Mouse (Mus musculus) WW6 (cell line): Measurements from ENCODE around the gene Skint6.
"Not testable (repeated sequence)": the region's sequence is repeated elsewhere in the genome, so short reads cannot be mapped to it uniquely, and the experiment has no call there.

Experiments
- DNase-seq: peaks from one replicate; pipeline ENCODE4 v3.0.0-alpha.2; 2013; ENCODE audit warnings: low read depth, low spot score

The Skint6 gene

DNA sequence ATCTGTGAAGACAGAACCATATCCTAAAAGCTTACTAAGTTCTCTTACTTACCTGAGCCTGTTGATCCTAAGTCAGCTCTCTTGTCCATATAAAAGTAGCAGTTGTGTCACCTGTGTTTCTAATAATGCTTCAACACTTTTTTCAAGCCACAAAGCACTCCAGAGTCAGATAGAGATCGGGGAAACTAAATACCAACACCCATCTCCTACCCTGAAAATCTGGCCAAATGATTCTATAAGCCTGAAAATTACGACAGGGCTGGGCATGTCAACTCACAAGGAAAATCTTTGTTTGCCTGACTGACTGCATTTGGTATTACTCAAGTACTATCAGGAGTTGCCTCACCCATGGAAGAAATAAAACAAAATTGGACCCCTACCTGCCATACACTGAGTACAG, at the start of gene Skint6:
Gene Skint6, minus strand, starts transcription at position 101 of the 400 bp plus-strand sequence.
- DNase-seq = no peak

DNA sequence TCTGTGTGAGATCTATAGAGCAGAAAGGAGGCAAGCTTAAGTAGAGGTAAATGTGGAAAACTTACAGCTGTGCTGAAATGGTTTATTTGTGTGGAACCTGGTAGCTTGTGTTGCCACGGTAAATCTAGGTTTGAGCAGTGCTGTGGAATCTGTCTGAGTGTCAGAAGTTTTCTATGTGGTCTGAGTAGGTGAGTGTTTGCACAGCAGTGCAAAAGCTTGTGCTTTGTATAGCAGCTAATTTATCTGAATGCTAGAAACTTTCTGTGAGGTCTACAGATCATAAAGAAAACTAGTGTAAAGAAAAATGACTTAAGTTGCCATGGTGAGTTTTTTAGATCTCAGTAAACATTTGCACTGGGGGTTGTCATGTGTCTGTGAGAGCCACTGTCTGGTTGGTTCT, 34.1 kb upstream of the Skint6 start:
- DNase-seq = no peak

DNA sequence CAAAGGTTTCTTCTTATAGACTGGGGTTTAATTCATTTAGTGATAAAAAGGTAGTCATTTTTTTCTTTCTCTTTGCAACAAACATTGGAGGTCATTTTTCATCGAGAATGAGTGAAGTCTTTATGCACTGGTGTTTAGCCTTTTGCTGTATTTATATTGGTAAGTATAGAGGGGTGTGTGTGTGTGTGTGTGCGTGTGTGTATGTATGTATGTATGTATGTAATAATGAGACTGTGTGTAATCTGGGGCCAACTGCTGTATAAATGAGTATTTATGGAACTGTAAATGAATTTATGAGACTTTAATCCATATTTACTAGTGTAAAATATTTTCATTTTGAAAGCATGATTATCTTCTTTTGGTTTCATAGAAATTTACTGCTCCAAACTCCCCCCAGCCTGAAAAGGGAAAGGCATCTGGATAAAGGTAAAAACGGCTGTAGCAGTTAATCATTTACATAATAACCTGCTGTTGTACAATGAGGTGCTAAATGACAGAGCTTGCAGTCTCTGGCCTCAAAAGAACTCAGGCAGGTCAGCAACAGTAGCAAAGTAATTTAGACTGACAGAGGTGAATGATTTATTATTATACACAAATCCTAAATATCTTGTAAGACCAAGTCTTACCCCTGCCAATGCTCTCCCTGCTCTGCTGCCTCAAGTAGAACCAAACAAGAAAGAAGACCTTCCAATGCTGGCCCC, 15.2 kb upstream of the Skint6 start:
- DNase-seq = no peak

DNA sequence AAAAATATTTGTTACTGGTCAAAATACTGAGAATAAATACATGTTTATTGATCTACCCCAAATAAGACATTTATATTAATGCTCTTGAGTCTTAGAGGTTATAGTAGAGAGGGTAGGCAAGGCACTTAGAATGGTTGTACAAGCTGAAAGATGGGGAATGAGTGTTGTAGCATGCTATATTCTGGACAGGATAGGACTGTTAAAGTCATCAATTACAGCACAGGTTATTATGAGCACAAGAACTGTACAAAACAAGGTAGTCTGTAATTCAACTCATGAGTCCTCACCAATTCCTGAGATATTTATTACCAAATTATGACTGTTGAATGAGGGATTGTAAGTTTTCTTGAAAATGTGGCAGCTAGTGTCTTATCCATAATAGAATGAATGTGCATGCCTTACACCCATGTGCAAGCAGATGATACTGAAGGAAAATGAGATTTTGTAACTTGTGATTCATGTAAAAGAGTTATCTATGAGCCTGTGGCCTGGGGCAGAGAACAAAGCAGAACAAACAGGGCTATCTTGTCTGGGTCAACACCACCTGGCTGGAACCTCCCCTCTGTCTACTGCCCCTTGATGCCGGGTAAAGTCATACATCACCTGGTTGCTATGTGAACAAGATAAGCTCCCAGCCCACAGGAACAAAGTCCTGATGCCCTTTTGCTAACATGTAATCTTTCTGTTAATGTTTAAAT, 23.3 kb downstream of the Skint6 start:
- no peak for DNase-seq

DNA sequence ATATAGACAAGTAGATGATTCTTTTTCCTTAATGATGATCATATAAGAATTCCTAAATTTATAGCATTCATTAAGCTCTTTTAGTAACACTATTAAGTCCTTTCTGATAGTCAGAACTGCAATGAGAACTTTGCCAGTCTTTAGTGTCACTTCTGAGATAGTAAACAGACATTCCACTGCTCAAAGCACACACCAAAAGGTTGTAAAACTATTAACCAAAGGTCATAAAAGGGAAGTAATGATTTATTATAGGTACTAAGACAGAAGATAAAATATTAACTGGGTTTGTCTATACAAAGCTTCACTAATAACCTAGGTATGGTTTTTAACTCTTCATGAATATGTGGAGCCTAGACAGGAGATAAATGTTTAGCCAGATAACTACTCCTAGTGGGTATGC, 41.0 kb downstream of the Skint6 start:
- no peak for DNase-seq

DNA sequence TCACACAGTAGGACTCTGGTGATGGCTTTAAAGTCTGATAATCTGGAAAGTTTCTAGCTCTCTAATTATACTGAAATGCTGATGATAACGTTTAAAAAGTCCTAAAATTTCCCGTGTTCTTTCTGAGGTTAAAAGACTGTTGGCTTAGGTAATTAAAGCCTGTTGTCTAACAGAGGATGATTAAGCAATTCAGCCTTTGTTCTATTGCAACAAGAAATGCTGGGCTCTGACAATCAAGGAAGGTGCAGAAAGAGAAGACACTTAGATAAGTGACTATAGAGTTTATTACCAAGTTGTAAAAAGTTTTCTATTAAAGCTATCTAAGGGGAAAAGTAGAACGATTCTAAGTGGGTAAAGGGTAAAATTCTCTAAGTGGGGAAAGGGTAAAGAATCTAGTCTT, 219.2 kb downstream of the Skint6 start:
- DNase-seq = no peak

DNA sequence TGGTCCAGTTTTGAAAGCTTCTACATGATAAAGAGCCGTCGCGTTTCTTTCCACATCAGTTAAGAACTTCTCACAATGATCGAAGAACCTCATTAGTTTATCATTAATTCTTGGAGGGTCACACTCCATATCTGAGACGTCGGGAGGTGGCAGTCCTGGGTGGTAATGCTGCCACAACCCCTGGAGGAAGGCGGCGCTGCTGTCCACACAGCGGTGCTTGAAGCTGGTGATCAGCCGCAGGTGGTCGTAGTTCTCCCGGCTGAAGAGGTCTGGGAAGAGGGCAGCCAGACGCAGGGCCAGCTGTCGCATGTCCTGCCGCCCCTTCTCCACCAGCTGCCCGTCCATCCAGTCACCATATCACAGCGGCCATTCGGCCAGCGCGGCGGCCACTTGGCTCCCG, 307.6 kb downstream of the Skint6 start:
- not testable (repeated sequence) for DNase-seq

DNA sequence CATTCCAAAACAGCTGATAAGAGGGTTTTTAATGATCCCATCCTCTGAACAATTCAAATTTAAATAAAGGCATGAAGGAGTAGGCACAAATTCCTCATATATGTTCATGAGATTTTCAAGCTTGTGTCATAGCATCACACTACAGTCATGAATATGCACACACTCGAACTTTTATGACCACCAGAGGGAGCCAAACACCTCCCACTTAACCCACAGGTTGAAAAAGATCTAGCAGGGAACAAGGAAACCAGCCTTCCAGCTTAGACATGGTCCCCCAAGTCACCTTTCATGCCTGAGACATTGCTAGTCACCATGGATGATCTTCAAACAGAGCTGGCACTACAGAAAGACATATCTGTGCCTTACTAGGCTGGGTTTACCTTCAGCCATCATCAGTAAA, 496.1 kb downstream of the Skint6 start:
- DNase-seq = no peak

DNA sequence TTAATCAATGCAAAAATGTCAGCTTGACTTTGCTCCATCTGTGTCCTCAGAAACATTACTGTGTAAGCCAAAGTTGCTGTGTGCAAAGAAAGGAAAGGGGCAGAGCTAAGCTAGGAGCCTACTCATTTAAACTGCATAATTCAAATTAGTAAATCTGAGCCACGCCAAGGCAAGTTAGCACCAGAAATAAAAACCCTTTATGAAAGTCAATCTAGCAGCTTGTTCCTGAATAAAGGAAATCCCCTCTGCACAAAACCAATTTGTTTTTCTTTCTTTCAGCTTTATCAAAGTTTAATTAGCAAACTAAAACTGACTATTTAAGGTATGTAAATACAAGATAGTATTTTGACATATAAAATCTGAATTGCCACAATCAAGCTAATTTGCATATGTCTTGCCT, 512.0 kb downstream of the Skint6 start, which contains the start of gene Skint10:
Gene Skint10, minus strand, starts transcription at position 101 of the 400 bp plus-strand sequence.
- DNase-seq = no peak
